Mouse (Mus musculus): Measurements from ENCODE around the gene Slc48a1. TPM values are rescaled to one million over a fixed set of nuclear protein-coding genes. Genes with fewer than 3 reads are reported as not detected.

The Slc48a1 gene
- polyA plus RNA-seq, 1 experiment from 2014 or later = 36.5 TPM

GRCm38 (mm10) chr15:97767280-97768186 lies 10.8 kb upstream of the Slc48a1 start, which contains the start of gene Rapgef3:
Rapgef3 (minus strand) TSS chr15:97767972.
- ATAC-seq (ENCODE audit: insufficient read depth, low FRiP score) = peak; percentile 86
- peak within 1 kb of the TSS; percentile 89 for H3K4me2 ChIP-seq (ENCODE audit: low read depth, low read length)
- no peaks in the 10 kb centered on the region for H3K36me3 ChIP-seq (ENCODE audit: control insufficient read depth, insufficient read depth, low read length)
- peak within 1 kb of the TSS; percentile 59 for H3K9ac ChIP-seq (ENCODE audit: low read length)
- peaks cover 15% of the 10 kb centered on the region for H3K4me1 ChIP-seq (ENCODE audit: control insufficient read depth, insufficient read depth, low read length)
- peaks cover 5% of the 10 kb centered on the region; the same call in 1 of the 2 replicates for H3K27me3 ChIP-seq (ENCODE audit: control insufficient read depth, insufficient read depth, low read length)
- H3K27ac ChIP-seq (ENCODE audit: low read length) = peak within 1 kb of the TSS; percentile 55
- peak within 1 kb of the TSS; percentile 53 for H3K4me3 ChIP-seq (replicated peaks; ENCODE audit: low read length)
- under 1% methylated on average over 42 of the region's 44 CpGs for WGBS
- H3K9me3 ChIP-seq (replicated peaks; ENCODE audit: control insufficient read depth, low read length) = no peaks in the 10 kb centered on the region

- peak overlapping the region; percentile 32; the same call in 1 of the 2 replicates for H3K27ac ChIP-seq (ENCODE audit: low read length)
- H3K9ac ChIP-seq (ENCODE audit: low read length) = peak overlapping the region; percentile 59
- WGBS = 1% methylated on average over 18 of the region's 18 CpGs
- H3K4me2 ChIP-seq (ENCODE audit: low read depth, low read length) = peak overlapping the region; percentile 89
- no peaks in the 10 kb centered on the region for H3K9me3 ChIP-seq (replicated peaks; ENCODE audit: control insufficient read depth, low read length)
- peak; percentile 38; the same call in 1 of the 2 replicates for ATAC-seq (ENCODE audit: insufficient read depth, low FRiP score)
- no peaks in the 10 kb centered on the region for H3K36me3 ChIP-seq (ENCODE audit: control insufficient read depth, insufficient read depth, low read length)
- peaks cover 21% of the 10 kb centered on the region for H3K4me1 ChIP-seq (ENCODE audit: control insufficient read depth, insufficient read depth, low read length)
- H3K4me3 ChIP-seq (replicated peaks; ENCODE audit: low read length) = peak overlapping the region; percentile 53
- peaks cover 5% of the 10 kb centered on the region; the same call in 1 of the 2 replicates for H3K27me3 ChIP-seq (ENCODE audit: control insufficient read depth, insufficient read depth, low read length)
These were observed 10.1 kb upstream of the Slc48a1 start for GRCm38 (mm10) chr15:97768192-97768591.

GRCm38 (mm10) chr15:97770280-97770679 lies 8.0 kb upstream of the Slc48a1 start:
- H3K27me3 ChIP-seq (ENCODE audit: control insufficient read depth, insufficient read depth, low read length) = peaks cover 5% of the 10 kb centered on the region; the same call in 1 of the 2 replicates
- H3K4me2 ChIP-seq (ENCODE audit: low read depth, low read length) = no peak overlapping the region
- H3K9me3 ChIP-seq (replicated peaks; ENCODE audit: control insufficient read depth, low read length) = no peaks in the 10 kb centered on the region
- H3K4me3 ChIP-seq (replicated peaks; ENCODE audit: low read length) = no peak overlapping the region
- ATAC-seq (ENCODE audit: insufficient read depth, low FRiP score) = no peak
- H3K9ac ChIP-seq (ENCODE audit: low read length) = no peak overlapping the region
- H3K27ac ChIP-seq (ENCODE audit: low read length) = no peak overlapping the region
- H3K36me3 ChIP-seq (ENCODE audit: control insufficient read depth, insufficient read depth, low read length) = no peaks in the 10 kb centered on the region
- peaks cover 30% of the 10 kb centered on the region for H3K4me1 ChIP-seq (ENCODE audit: control insufficient read depth, insufficient read depth, low read length)
- 77% methylated on average over 8 of the region's 8 CpGs for WGBS

GRCm38 (mm10) chr15:97773108-97773507 lies 5.2 kb upstream of the Slc48a1 start:
- no peak overlapping the region for H3K4me3 ChIP-seq (replicated peaks; ENCODE audit: low read length)
- H3K9ac ChIP-seq (ENCODE audit: low read length) = no peak overlapping the region; the same call in 1 of the 2 replicates
- peaks cover 20% of the 10 kb centered on the region for H3K4me1 ChIP-seq (ENCODE audit: control insufficient read depth, insufficient read depth, low read length)
- peak; percentile 51; the same call in 1 of the 2 replicates for ATAC-seq (ENCODE audit: insufficient read depth, low FRiP score)
- H3K4me2 ChIP-seq (ENCODE audit: low read depth, low read length) = no peak overlapping the region
- H3K27ac ChIP-seq (ENCODE audit: low read length) = peak overlapping the region; percentile 76
- H3K36me3 ChIP-seq (ENCODE audit: control insufficient read depth, insufficient read depth, low read length) = no peaks in the 10 kb centered on the region
- H3K27me3 ChIP-seq (ENCODE audit: control insufficient read depth, insufficient read depth, low read length) = 0 out of 2 replicates have a peak, but pooled peaks cover 3% of the 10 kb centered on the region
- WGBS = 11% methylated on average over 5 of the region's 5 CpGs
- H3K9me3 ChIP-seq (replicated peaks; ENCODE audit: control insufficient read depth, low read length) = no peaks in the 10 kb centered on the region

- H3K36me3 ChIP-seq (ENCODE audit: control insufficient read depth, insufficient read depth, low read length) = no peaks in the 10 kb centered on the region
- no peak overlapping the region for H3K4me3 ChIP-seq (replicated peaks; ENCODE audit: low read length)
- 66% methylated on average over 5 of the region's 5 CpGs for WGBS
- no peaks in the 10 kb centered on the region for H3K27me3 ChIP-seq (ENCODE audit: control insufficient read depth, insufficient read depth, low read length)
- ATAC-seq (ENCODE audit: insufficient read depth, low FRiP score) = peak; percentile 48; the same call in 1 of the 2 replicates
- H3K4me1 ChIP-seq (ENCODE audit: control insufficient read depth, insufficient read depth, low read length) = peaks cover 20% of the 10 kb centered on the region
- no peak overlapping the region for H3K4me2 ChIP-seq (ENCODE audit: low read depth, low read length)
- H3K9ac ChIP-seq (ENCODE audit: low read length) = peak overlapping the region; percentile 29; the same call in 1 of the 2 replicates
- no peaks in the 10 kb centered on the region for H3K9me3 ChIP-seq (replicated peaks; ENCODE audit: control insufficient read depth, low read length)
- H3K27ac ChIP-seq (ENCODE audit: low read length) = peak overlapping the region; percentile 76
These were observed 4.4 kb upstream of the Slc48a1 start for GRCm38 (mm10) chr15:97773961-97774370.

- 13% methylated on average over 8 of the region's 8 CpGs for WGBS
- Histone ChIP-seq H3K27ac (ENCODE audit: low read length) (no peak overlapping the region), H3K4me2 (ENCODE audit: low read depth, low read length) (no peak overlapping the region), H3K27me3 (ENCODE audit: control insufficient read depth, insufficient read depth, low read length) (no peaks in the 10 kb centered on the region), H3K4me3 (replicated peaks; ENCODE audit: low read length) (no peak overlapping the region), H3K36me3 (ENCODE audit: control insufficient read depth, insufficient read depth, low read length) (no peaks in the 10 kb centered on the region), H3K4me1 (ENCODE audit: control insufficient read depth, insufficient read depth, low read length) (peaks cover 25% of the 10 kb centered on the region), H3K9ac (ENCODE audit: low read length) (0 out of 2 replicates have a peak overlapping the region, but pooled peaks have one; percentile 4), H3K9me3 (replicated peaks; ENCODE audit: control insufficient read depth, low read length) (no peaks in the 10 kb centered on the region)
- ATAC-seq (ENCODE audit: insufficient read depth, low FRiP score) = peak; percentile 19; the same call in 1 of the 2 replicates
These were observed 1.8 kb upstream of the Slc48a1 start for GRCm38 (mm10) chr15:97776514-97776913.

- H3K4me3 ChIP-seq (replicated peaks; ENCODE audit: low read length) = no peak overlapping the region
- H3K4me2 ChIP-seq (ENCODE audit: low read depth, low read length) = no peak overlapping the region
- H3K27me3 ChIP-seq (ENCODE audit: control insufficient read depth, insufficient read depth, low read length) = no peaks in the 10 kb centered on the region
- H3K36me3 ChIP-seq (ENCODE audit: control insufficient read depth, insufficient read depth, low read length) = no peaks in the 10 kb centered on the region
- no peak overlapping the region for H3K27ac ChIP-seq (ENCODE audit: low read length)
- no peak overlapping the region for H3K9ac ChIP-seq (ENCODE audit: low read length)
- peaks cover 26% of the 10 kb centered on the region for H3K4me1 ChIP-seq (ENCODE audit: control insufficient read depth, insufficient read depth, low read length)
- H3K9me3 ChIP-seq (replicated peaks; ENCODE audit: control insufficient read depth, low read length) = no peaks in the 10 kb centered on the region
- 80% methylated on average over 6 of the region's 6 CpGs for WGBS
- no peak for ATAC-seq (ENCODE audit: insufficient read depth, low FRiP score)
These were observed 1.4 kb upstream of the Slc48a1 start for GRCm38 (mm10) chr15:97776919-97777318.

- H3K9me3 ChIP-seq (replicated peaks; ENCODE audit: control insufficient read depth, low read length) = no peaks in the 10 kb centered on the region
- no peaks in the 10 kb centered on the region for H3K36me3 ChIP-seq (ENCODE audit: control insufficient read depth, insufficient read depth, low read length)
- H3K4me1 ChIP-seq (ENCODE audit: control insufficient read depth, insufficient read depth, low read length) = peaks cover 17% of the 10 kb centered on the region; the same call in 1 of the 2 replicates
- no peak overlapping the region for H3K4me2 ChIP-seq (ENCODE audit: low read depth, low read length)
- H3K27ac ChIP-seq (ENCODE audit: low read length) = no peak overlapping the region
- ATAC-seq (ENCODE audit: insufficient read depth, low FRiP score) = no peak
- 88% methylated on average over 1 of the region's 1 CpGs for WGBS
- no peaks in the 10 kb centered on the region for H3K27me3 ChIP-seq (ENCODE audit: control insufficient read depth, insufficient read depth, low read length)
- no peak overlapping the region for H3K4me3 ChIP-seq (replicated peaks; ENCODE audit: low read length)
- H3K9ac ChIP-seq (ENCODE audit: low read length) = no peak overlapping the region
These were observed 1.3 kb downstream of the Slc48a1 start for GRCm38 (mm10) chr15:97779576-97779975.

GRCm38 (mm10) chr15:97780611-97781031 lies 2.3 kb downstream of the Slc48a1 start:
- no peaks in the 10 kb centered on the region for H3K27me3 ChIP-seq (ENCODE audit: control insufficient read depth, insufficient read depth, low read length)
- no peak for ATAC-seq (ENCODE audit: insufficient read depth, low FRiP score)
- H3K4me2 ChIP-seq (ENCODE audit: low read depth, low read length) = no peak overlapping the region
- no peaks in the 10 kb centered on the region for H3K9me3 ChIP-seq (replicated peaks; ENCODE audit: control insufficient read depth, low read length)
- 66% methylated on average over 12 of the region's 12 CpGs for WGBS
- no peak overlapping the region for H3K9ac ChIP-seq (ENCODE audit: low read length)
- no peaks in the 10 kb centered on the region for H3K36me3 ChIP-seq (ENCODE audit: control insufficient read depth, insufficient read depth, low read length)
- H3K4me3 ChIP-seq (replicated peaks; ENCODE audit: low read length) = no peak overlapping the region
- peak overlapping the region; percentile 18; the same call in 1 of the 2 replicates for H3K27ac ChIP-seq (ENCODE audit: low read length)
- H3K4me1 ChIP-seq (ENCODE audit: control insufficient read depth, insufficient read depth, low read length) = peaks cover 21% of the 10 kb centered on the region; the same call in 1 of the 2 replicates

All from stomach, embryonic 16.5 days (tissue).